Mouse (Mus musculus) lung, embryonic 15.5 days (tissue): ENCODE results near the gene Pard3. TPM values are rescaled to one million over a fixed set of nuclear protein-coding genes. Genes with fewer than 3 reads are reported as not detected.

Experiments used
- ATAC-seq: fragments of 200-750 bp; cut with Nextera tagmentation; 2 replicates; pipeline ENCODE4 v1.8.0; 2017; ENCODE audit warnings: moderate number of reproducible peaks, borderline replicate concordance; ENCODE audit not compliant: low FRiP score, low TSS enrichment; ENCODE audit errors: extremely low read depth
- H3K27ac ChIP-seq: fragments of 300-500 bp; sonication (generic); 2 replicates; pipeline ENCODE4 v1.5.1; 2015; ENCODE audit warnings: moderate library complexity, mild to moderate bottlenecking, inconsistent platforms
- H3K27me3 ChIP-seq: fragments of 300-500 bp; sonication (generic); 2 replicates; pipeline ENCODE4 v1.6.1; 2015; ENCODE audit warnings: inconsistent platforms
- H3K36me3 ChIP-seq: fragments of 300-500 bp; sonication (generic); 2 replicates; pipeline ENCODE4 v1.6.1; 2015; ENCODE audit warnings: inconsistent platforms
- H3K4me1 ChIP-seq: fragments of 300-500 bp; sonication (generic); 2 replicates; pipeline ENCODE4 v1.6.1; 2015; ENCODE audit warnings: inconsistent platforms
- H3K4me2 ChIP-seq: fragments of 300-500 bp; sonication (generic); 2 replicates; pipeline ENCODE4 v1.6.1; 2015; ENCODE audit warnings: inconsistent platforms, mild to moderate bottlenecking, moderate library complexity
- H3K4me3 ChIP-seq: fragments of 300-500 bp; sonication (generic); 2 replicates; pipeline ENCODE4 v1.5.1; 2015; ENCODE audit warnings: mild to moderate bottlenecking, inconsistent platforms
- H3K9ac ChIP-seq: fragments of 300-500 bp; sonication (generic); 2 replicates; pipeline ENCODE4 v1.6.1; 2015; ENCODE audit warnings: inconsistent platforms
- H3K9me3 ChIP-seq: fragments of 300-500 bp; sonication (generic); 2 replicates; pipeline ENCODE4 v1.6.1; 2016; ENCODE audit warnings: inconsistent platforms
- WGBS: fragments of 180-500 bp; shearing (Covaris S2); methylation state at CpG from one replicate; pipeline ENCODE4 v1.1.7; 2015; 5-methylcytosine and 5-hydroxymethylcytosine counted together
- polyA plus RNA-seq: library from polyadenylated mRNA; unstranded; fragments of >200 nt; fragmentation: Nextera tagmentation; extraction: Ambion mirVana; gene quantifications from 2 replicates; pipeline ENCODE4 v1.2.1, GENCODE M21; 2015

Pard3 gene
- polyA plus RNA-seq, 1 experiment from 2014 or later: 21.9 TPM

DNA sequence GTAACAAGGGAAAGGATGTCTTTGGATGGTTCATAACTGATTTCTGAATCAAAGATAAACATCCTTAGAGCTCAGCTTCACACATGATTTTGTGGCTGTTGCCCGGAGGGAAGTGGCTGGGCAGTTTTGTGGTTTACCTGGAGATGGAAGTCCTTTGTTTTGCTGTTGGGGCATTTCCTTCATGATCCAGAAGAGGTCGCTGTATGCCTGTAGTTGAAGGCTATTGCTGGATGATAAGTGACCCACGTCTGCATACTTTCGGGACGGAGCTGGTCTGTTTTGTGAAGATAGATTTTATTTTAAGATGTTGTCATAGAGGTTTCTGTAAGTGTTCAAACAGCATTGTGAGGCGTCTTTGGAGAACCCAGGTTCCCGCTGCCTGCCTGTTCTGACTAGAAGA, 126.7 kb downstream of the Pard3 start:
- H3K4me2 ChIP-seq: no peak overlapping the region
- no peak for ATAC-seq
- no peak overlapping the region for H3K4me3 ChIP-seq
- H3K9me3 ChIP-seq: no peaks in the 10 kb centered on the region
- no peaks in the 10 kb centered on the region for H3K4me1 ChIP-seq
- no peak overlapping the region for H3K9ac ChIP-seq
- 30% methylated on average over 7 of the region's 7 CpGs for WGBS
- no peaks in the 10 kb centered on the region for H3K27me3 ChIP-seq
- H3K36me3 ChIP-seq: no peaks in the 10 kb centered on the region
- no peak overlapping the region for H3K27ac ChIP-seq

DNA sequence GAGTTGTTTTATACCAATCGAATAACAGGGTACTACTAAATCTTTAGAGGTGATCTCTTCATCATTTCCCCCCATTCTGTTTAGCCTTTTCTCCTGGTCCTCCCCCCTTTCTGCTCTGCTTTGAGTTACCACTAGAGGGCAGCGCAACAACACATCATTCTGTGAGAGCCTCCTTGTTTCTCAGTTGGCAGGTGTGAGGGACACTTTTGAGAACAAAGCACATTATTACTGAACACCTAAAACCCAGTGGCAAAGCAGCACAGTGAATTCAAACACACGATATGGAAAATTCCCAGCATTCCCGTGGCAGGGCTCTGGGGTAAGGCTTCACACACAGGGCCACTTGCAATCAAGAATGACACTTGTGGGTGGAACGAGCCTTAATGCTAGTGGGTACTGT, 127.7 kb downstream of the Pard3 start:
- H3K36me3 ChIP-seq: no peaks in the 10 kb centered on the region

GRCm38 (mm10) chr8:127191824-127192223, 128.1 kb downstream of the Pard3 start:
- Histone ChIP-seq H3K27ac (no peak overlapping the region), H3K9ac (no peak overlapping the region)
- 67% methylated on average over 6 of the region's 6 CpGs for WGBS

More for the DNA sequence above, 127.7 kb downstream of the Pard3 start:
- H3K9me3 ChIP-seq: no peaks in the 10 kb centered on the region
- H3K27me3 ChIP-seq: no peaks in the 10 kb centered on the region
- no peaks in the 10 kb centered on the region for H3K4me1 ChIP-seq
- ATAC-seq: no peak
- H3K27ac ChIP-seq: no peak overlapping the region
- H3K9ac ChIP-seq: no peak overlapping the region
- whole genome bisulfite sequencing: 33% methylated on average over 5 of the region's 5 CpGs
- H3K4me2 ChIP-seq: no peak overlapping the region
- no peak overlapping the region for H3K4me3 ChIP-seq

GRCm38 (mm10) chr8:127192331-127192730, 128.6 kb downstream of the Pard3 start:
- H3K4me3 ChIP-seq: no peak overlapping the region
- no peaks in the 10 kb centered on the region for H3K27me3 ChIP-seq
- H3K9me3 ChIP-seq: no peaks in the 10 kb centered on the region
- no peak overlapping the region for H3K4me2 ChIP-seq
- H3K4me1 ChIP-seq: no peaks in the 10 kb centered on the region
- H3K9ac ChIP-seq: no peak overlapping the region
- 89% methylated on average over 10 of the region's 10 CpGs for WGBS
- ATAC-seq: no peak
- H3K36me3 ChIP-seq: no peaks in the 10 kb centered on the region
- H3K27ac ChIP-seq: no peak overlapping the region

More at GRCm38 (mm10) chr8:127191824-127192223, 128.1 kb downstream of the Pard3 start:
- H3K36me3 ChIP-seq: no peaks in the 10 kb centered on the region
- H3K4me3 ChIP-seq: no peak overlapping the region
- no peaks in the 10 kb centered on the region for H3K9me3 ChIP-seq
- ATAC-seq: no peak
- no peaks in the 10 kb centered on the region for H3K4me1 ChIP-seq
- no peaks in the 10 kb centered on the region for H3K27me3 ChIP-seq
- H3K4me2 ChIP-seq: no peak overlapping the region

- ATAC-seq: no peak
- no peaks in the 10 kb centered on the region for H3K9me3 ChIP-seq
- H3K4me1 ChIP-seq: no peaks in the 10 kb centered on the region
- H3K9ac ChIP-seq: no peak overlapping the region
- no peaks in the 10 kb centered on the region for H3K27me3 ChIP-seq
- WGBS: 68% methylated on average over 6 of the region's 6 CpGs
- no peaks in the 10 kb centered on the region for H3K36me3 ChIP-seq
- no peak overlapping the region for H3K4me2 ChIP-seq
- no peak overlapping the region for H3K27ac ChIP-seq
- no peak overlapping the region for H3K4me3 ChIP-seq
Measured at GRCm38 (mm10) chr8:127193375-127193774, 129.7 kb downstream of the Pard3 start.

DNA sequence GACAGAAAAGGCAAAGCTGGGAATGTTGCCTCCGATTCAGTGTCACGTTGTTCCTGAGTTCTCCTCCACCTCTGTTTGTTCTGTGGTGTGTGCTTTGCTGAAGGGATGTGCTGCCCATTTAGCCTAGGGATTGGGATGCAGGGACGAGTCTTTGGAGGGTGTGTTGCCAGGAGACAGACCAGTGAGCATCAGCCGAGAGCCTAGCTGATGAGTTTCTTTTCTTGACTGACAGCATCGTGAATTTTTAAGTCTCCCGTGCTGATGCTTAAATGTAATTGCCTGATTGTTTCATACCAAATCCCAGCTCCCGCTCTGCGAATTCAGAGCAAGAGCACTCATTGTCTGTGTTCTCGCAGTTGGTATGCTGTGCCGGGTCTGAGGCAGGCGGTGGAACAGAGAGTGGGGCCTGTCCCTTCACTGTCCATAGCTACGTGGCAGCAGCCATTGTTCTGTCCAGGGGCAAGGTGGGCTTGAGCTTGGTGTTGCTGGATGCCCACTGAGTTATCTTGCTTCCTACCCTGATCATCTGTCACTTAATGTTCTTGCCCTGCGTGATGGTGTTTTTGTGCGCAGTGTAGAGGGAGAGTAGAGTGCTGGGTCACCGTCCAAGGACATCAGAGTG, 131.2 kb downstream of the Pard3 start:
- Histone ChIP-seq H3K27ac (no peak overlapping the region), H3K9me3 (no peaks in the 10 kb centered on the region), H3K36me3 (no peaks in the 10 kb centered on the region), H3K27me3 (no peaks in the 10 kb centered on the region), H3K4me2 (no peak overlapping the region), H3K4me1 (no peaks in the 10 kb centered on the region), H3K9ac (no peak overlapping the region), H3K4me3 (no peak overlapping the region)
- no peak for ATAC-seq
- 79% methylated on average over 15 of the region's 15 CpGs for WGBS

GRCm38 (mm10) chr8:127196505-127197265, 133.0 kb downstream of the Pard3 start:
- Histone ChIP-seq H3K27ac (no peak overlapping the region), H3K4me1 (no peaks in the 10 kb centered on the region), H3K9ac (no peak overlapping the region), H3K36me3 (no peaks in the 10 kb centered on the region), H3K9me3 (no peaks in the 10 kb centered on the region), H3K4me2 (no peak overlapping the region), H3K27me3 (no peaks in the 10 kb centered on the region), H3K4me3 (no peak overlapping the region)
- 44% methylated on average over 13 of the region's 13 CpGs for WGBS
- ATAC-seq: no peak

DNA sequence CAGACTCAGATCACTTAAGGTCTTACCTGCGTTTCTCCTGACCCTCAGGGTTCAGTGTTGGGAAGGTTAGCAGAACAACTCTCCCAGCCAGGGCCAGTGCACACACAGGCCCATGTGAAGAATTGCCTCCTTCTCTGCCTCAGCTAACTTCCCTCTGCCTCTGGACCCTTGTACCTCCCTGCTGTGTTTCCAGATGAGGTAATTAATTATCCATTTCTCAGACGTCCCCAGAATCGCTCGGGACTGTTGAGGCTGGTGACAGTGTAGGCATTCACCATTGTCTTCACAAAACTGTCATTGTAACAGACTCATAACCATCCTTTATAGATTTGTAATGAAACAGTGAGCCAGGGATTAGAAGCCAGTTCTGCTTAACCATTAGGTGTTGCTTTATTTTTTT, 143.8 kb downstream of the Pard3 start:
- no peaks in the 10 kb centered on the region for H3K36me3 ChIP-seq
- H3K9me3 ChIP-seq: no peaks in the 10 kb centered on the region
- no peak for ATAC-seq
- no peak overlapping the region for H3K27ac ChIP-seq
- H3K4me2 ChIP-seq: no peak overlapping the region
- WGBS: 45% methylated on average over 4 of the region's 4 CpGs
- no peak overlapping the region for H3K9ac ChIP-seq
- H3K27me3 ChIP-seq: no peaks in the 10 kb centered on the region
- no peaks in the 10 kb centered on the region for H3K4me1 ChIP-seq
- H3K4me3 ChIP-seq: no peak overlapping the region

GRCm38 (mm10) chr8:127210621-127211020, 146.9 kb downstream of the Pard3 start:
- Histone ChIP-seq H3K9ac (no peak overlapping the region), H3K27ac (no peak overlapping the region), H3K4me2 (no peak overlapping the region), H3K4me1 (no peaks in the 10 kb centered on the region), H3K27me3 (no peaks in the 10 kb centered on the region), H3K9me3 (no peaks in the 10 kb centered on the region), H3K4me3 (no peak overlapping the region), H3K36me3 (no peaks in the 10 kb centered on the region)
- ATAC-seq: no peak
- 73% methylated on average over 4 of the region's 4 CpGs for WGBS

DNA sequence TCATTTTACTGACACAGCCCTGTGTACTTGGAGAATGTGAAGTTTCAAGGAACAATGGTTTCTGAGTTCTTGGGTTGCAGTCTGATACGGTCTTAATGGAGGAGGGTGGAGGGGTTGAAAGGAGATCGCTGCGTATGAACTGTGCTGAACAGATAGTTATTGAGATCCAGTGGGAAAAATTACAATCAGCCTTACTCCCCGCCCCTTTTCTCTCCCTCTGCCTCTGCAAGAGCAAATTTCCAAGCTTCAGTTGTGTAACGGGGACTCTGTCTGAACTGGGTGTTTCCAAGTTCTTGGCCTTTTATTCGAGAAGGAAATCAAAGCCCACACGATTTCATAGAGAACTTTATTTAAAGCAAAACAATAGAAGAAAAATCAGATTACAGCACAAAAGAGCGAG, 150.6 kb downstream of the Pard3 start:
- no peak overlapping the region for H3K27ac ChIP-seq
- no peaks in the 10 kb centered on the region for H3K9me3 ChIP-seq
- no peaks in the 10 kb centered on the region for H3K36me3 ChIP-seq
- ATAC-seq: no peak
- H3K4me2 ChIP-seq: no peak overlapping the region
- H3K4me1 ChIP-seq: no peaks in the 10 kb centered on the region
- no peak overlapping the region for H3K4me3 ChIP-seq
- 80% methylated on average over 8 of the region's 8 CpGs for WGBS
- H3K9ac ChIP-seq: no peak overlapping the region
- H3K27me3 ChIP-seq: no peaks in the 10 kb centered on the region

GRCm38 (mm10) chr8:127214748-127215433, 151.2 kb downstream of the Pard3 start:
- Histone ChIP-seq H3K36me3 (no peaks in the 10 kb centered on the region), H3K4me3 (no peak overlapping the region), H3K27me3 (no peaks in the 10 kb centered on the region), H3K9me3 (no peaks in the 10 kb centered on the region), H3K27ac (no peak overlapping the region), H3K9ac (no peak overlapping the region), H3K4me1 (peaks cover 4% of the 10 kb centered on the region; the same call in 1 of the 2 replicates), H3K4me2 (no peak overlapping the region)
- ATAC-seq: no peak
- WGBS: 70% methylated on average over 4 of the region's 4 CpGs

- no peaks in the 10 kb centered on the region for H3K36me3 ChIP-seq
- no peaks in the 10 kb centered on the region for H3K9me3 ChIP-seq
- H3K9ac ChIP-seq: no peak overlapping the region
- ATAC-seq: no peak
- H3K27me3 ChIP-seq: no peaks in the 10 kb centered on the region
- H3K4me1 ChIP-seq: peaks cover 17% of the 10 kb centered on the region; the same call in 1 of the 2 replicates
- WGBS: 54% methylated on average over 5 of the region's 5 CpGs
- H3K4me2 ChIP-seq: no peak overlapping the region
- no peak overlapping the region for H3K27ac ChIP-seq
- H3K4me3 ChIP-seq: no peak overlapping the region
Measured at GRCm38 (mm10) chr8:127220206-127220605, 156.5 kb downstream of the Pard3 start.
